Mouse (Mus musculus): ENCODE results near the gene Gja10.

The Gja10 gene
- long read RNA-seq, experiment 1, result 0 reads
- long read RNA-seq, experiment 2, result 0 reads

- intact Hi-C loops (cut with DNase I), result no loop called here
These were observed at the start of gene Gja10 for GRCm38 (mm10) chr4:32602660-32603059. Gene Gja10 (minus strand): TSS chr4:32602760.

GRCm38 (mm10) chr4:32651669-32652068, 49.1 kb upstream of the Gja10 start:
- intact Hi-C loops (cut with DNase I), result no loop called here

- intact Hi-C loops (cut with DNase I), result no loop called here
These were observed 19.1 kb upstream of the Gja10 start for GRCm38 (mm10) chr4:32621637-32622036.

GRCm38 (mm10) chr4:32615034-32615881, 12.7 kb upstream of the Gja10 start, which contains the start of gene Casp8ap2:
Gene Casp8ap2 (plus strand): TSS chr4:32615451.
- intact Hi-C loops (cut with DNase I), result no loop called here

- intact Hi-C loops (cut with DNase I), result no loop called here
These were observed 1.4 kb downstream of the Gja10 start for GRCm38 (mm10) chr4:32601135-32601534.

GRCm38 (mm10) chr4:32588237-32588636, 14.3 kb downstream of the Gja10 start:
- intact Hi-C loops (cut with DNase I), result no loop called here

GRCm38 (mm10) chr4:32587543-32587942, 15.0 kb downstream of the Gja10 start:
- intact Hi-C loops (cut with DNase I), result no loop called here

- intact Hi-C loops (cut with DNase I), result no loop called here
These were observed 16.0 kb downstream of the Gja10 start for GRCm38 (mm10) chr4:32586596-32586995.

- intact Hi-C loops (cut with DNase I), result no loop called here
These were observed 18.4 kb downstream of the Gja10 start for GRCm38 (mm10) chr4:32584181-32584580.

GRCm38 (mm10) chr4:32579850-32580249, 22.7 kb downstream of the Gja10 start:
- intact Hi-C loops (cut with DNase I), result loop anchor here (10.0 kb wide), 1 partner anchor 335 kb away; no protein-coding TSS in a partner anchor

- intact Hi-C loops (cut with DNase I), result loop anchor here (10.0 kb wide), 1 partner anchor 330 kb away; no protein-coding TSS in a partner anchor
These were observed 27.4 kb downstream of the Gja10 start for GRCm38 (mm10) chr4:32575165-32575564.

- intact Hi-C loops (cut with DNase I), result loop anchor here (10.0 kb wide), 1 partner anchor 330 kb away; no protein-coding TSS in a partner anchor
These were observed 28.0 kb downstream of the Gja10 start for GRCm38 (mm10) chr4:32574604-32575003.

GRCm38 (mm10) chr4:32573586-32573985, 29.0 kb downstream of the Gja10 start:
- intact Hi-C loops (cut with DNase I), result loop anchor here (10.0 kb wide), 1 partner anchor 329 kb away; no protein-coding TSS in a partner anchor

- intact Hi-C loops (cut with DNase I), result loop anchor here (1.0 to 10.0 kb wide), 2 partner anchors 327 to 517 kb away; no protein-coding TSS in a partner anchor
These were observed 30.4 kb downstream of the Gja10 start for GRCm38 (mm10) chr4:32572118-32572517.

GRCm38 (mm10) chr4:32571441-32571840, 31.1 kb downstream of the Gja10 start:
- intact Hi-C loops (cut with DNase I), result loop anchor here (10.0 kb wide), 1 partner anchor 327 kb away; no protein-coding TSS in a partner anchor

- intact Hi-C loops (cut with DNase I), result loop anchor here (10.0 kb wide), 1 partner anchor 326 kb away; no protein-coding TSS in a partner anchor
These were observed 31.6 kb downstream of the Gja10 start for GRCm38 (mm10) chr4:32570939-32571317.

- intact Hi-C loops (cut with DNase I), result loop anchor here (10.0 kb wide), 1 partner anchor 325 kb away; no protein-coding TSS in a partner anchor
These were observed 32.3 kb downstream of the Gja10 start for GRCm38 (mm10) chr4:32569995-32570938.

- intact Hi-C loops (cut with DNase I), result no loop called here
These were observed 33.5 kb downstream of the Gja10 start for GRCm38 (mm10) chr4:32569054-32569453.

GRCm38 (mm10) chr4:32564918-32565317, 37.6 kb downstream of the Gja10 start:
- intact Hi-C loops (cut with DNase I), result no loop called here

GRCm38 (mm10) chr4:32564416-32564815, 38.1 kb downstream of the Gja10 start:
- intact Hi-C loops (cut with DNase I), result no loop called here
